Mouse (Mus musculus) G1E (cell line): ENCODE data around the gene Slc25a28. TPM values are rescaled to one million over a fixed set of nuclear protein-coding genes. Genes with fewer than 3 reads are reported as not detected.

Experiments
- ATAC-seq: 2 replicates; pipeline ENCODE4 v1.8.0; 2016; ENCODE audit warnings: mild to moderate bottlenecking; ENCODE audit not compliant: insufficient number of reproducible peaks, poor library complexity, low FRiP score, severe bottlenecking; ENCODE audit errors: extremely low read depth
- DNase-seq: peaks from one replicate; pipeline ENCODE4 v3.0.0; 2012; ENCODE audit warnings: low spot score
- H3K27me3 ChIP-seq: 2 replicates; pipeline ENCODE4 v1.6.1; 2012; ENCODE audit warnings: mild to moderate bottlenecking, low read length, inconsistent platforms; ENCODE audit not compliant: insufficient read depth
- H3K36me3 ChIP-seq: replicated peaks from 2 replicates; pipeline ENCODE3; 2012; ENCODE audit warnings: mild to moderate bottlenecking, inconsistent platforms
- H3K4me1 ChIP-seq: 2 replicates; pipeline ENCODE4 v1.6.1; 2012; ENCODE audit warnings: low read depth, low read length, inconsistent platforms, mixed read lengths; ENCODE audit not compliant: insufficient read depth
- H3K4me3 ChIP-seq: 2 replicates; pipeline ENCODE4 v1.5.1; 2012; ENCODE audit warnings: low read depth, mild to moderate bottlenecking, inconsistent platforms, low read length, moderate library complexity, mixed read lengths
- H3K9me3 ChIP-seq: replicated peaks from 2 replicates; pipeline ENCODE4 v1.6.1; 2012; ENCODE audit warnings: inconsistent platforms
- CTCF ChIP-seq: IDR thresholded peaks from 2 replicates; pipeline ENCODE4 v1.5.1; 2012; ENCODE audit warnings: low read depth, low read length, inconsistent platforms, mixed read lengths
- GATA1 ChIP-seq: IDR thresholded peaks from 2 replicates; pipeline ENCODE4 v1.6.1; 2012; ENCODE audit warnings: borderline replicate concordance, low read length, inconsistent platforms, mixed read lengths
- GATA2 ChIP-seq: IDR thresholded peaks from 2 replicates; pipeline ENCODE4 v1.6.1; 2012; ENCODE audit warnings: low read depth, low read length, inconsistent platforms, borderline replicate concordance
- POLR2AphosphoS5 ChIP-seq: IDR thresholded peaks from 2 replicates; pipeline ENCODE4 v1.6.1; 2012; ENCODE audit warnings: low read depth, low read length, inconsistent platforms; ENCODE audit not compliant: insufficient replicate concordance
- TAL1 ChIP-seq: conservative IDR thresholded peaks from 2 replicates; pipeline ENCODE4 v1.6.1; 2012; ENCODE audit warnings: low read depth, low read length, inconsistent platforms, mixed read lengths
- polyA plus RNA-seq: library from polyadenylated mRNA; stranded (reverse); fragments of >175 nt; gene quantifications from 2 replicates; pipeline ENCODE4 v1.2.3, GENCODE M21; 2012
- total RNA-seq, 2 experiments: library from RNA; stranded (forward) in 1 of 2; stranded (reverse) in 1 of 2; fragments of 200-1000 nt in 1 of 2; fragments of >200 nt in 1 of 2; fragmentation: Nextera tagmentation in 1 of 2; gene quantifications; 2 replicates each; pipeline ENCODE4 v1.2.3; 2014 to 2017

Slc25a28 gene
- total and polyA plus RNA-seq, 3 experiments: 31.5 to 52.3 (median 32.2) TPM

- no peak for ATAC-seq
Measured at GRCm38 (mm10) chr19:43617761-43618349, 56.8 kb downstream of the Slc25a28 start.

DNA sequence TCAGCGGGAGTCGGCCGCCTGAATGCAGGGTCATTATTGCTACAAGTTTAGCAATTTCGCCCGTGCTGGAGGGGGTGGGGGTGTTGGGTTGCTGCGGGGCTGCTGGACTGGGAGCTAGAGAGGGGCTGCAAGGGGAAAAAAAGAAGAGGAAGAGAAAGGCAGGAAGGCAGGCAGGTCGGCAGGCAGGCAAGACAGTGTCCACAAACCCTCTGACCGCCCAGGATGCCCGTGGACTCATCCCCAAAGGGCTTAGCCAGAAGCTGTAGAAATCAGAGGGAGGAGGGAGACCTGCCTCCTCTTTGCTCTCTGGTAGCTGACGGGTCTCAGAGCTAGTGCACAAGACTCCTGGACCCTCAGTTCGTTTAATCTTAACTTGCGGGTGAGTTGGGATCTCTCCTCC lies 57.8 kb downstream of the Slc25a28 start:
- Histone ChIP-seq H3K9me3 (peaks cover 10% of the 10 kb centered on the region), H3K36me3 (no peaks in the 10 kb centered on the region), H3K27me3 (peaks cover 74% of the 10 kb centered on the region), H3K4me3 (no peak overlapping the region), H3K4me1 (peaks cover 7% of the 10 kb centered on the region)
- TF ChIP-seq GATA1 (no peak), CTCF (no peak), GATA2 (no peak), TAL1 (no peak), POLR2AphosphoS5 (no peak)
- DNase-seq: no peak
- no peak for ATAC-seq

More at GRCm38 (mm10) chr19:43617761-43618349, 56.8 kb downstream of the Slc25a28 start:
- no peaks in the 10 kb centered on the region for H3K36me3 ChIP-seq
- H3K9me3 ChIP-seq: peaks cover 10% of the 10 kb centered on the region
- H3K4me1 ChIP-seq: no peaks in the 10 kb centered on the region
- no peak for DNase-seq
- TF ChIP-seq GATA1 (no peak), TAL1 (no peak), CTCF (no peak), GATA2 (no peak), POLR2AphosphoS5 (no peak)
- peaks cover 65% of the 10 kb centered on the region for H3K27me3 ChIP-seq
- no peak overlapping the region for H3K4me3 ChIP-seq

DNA sequence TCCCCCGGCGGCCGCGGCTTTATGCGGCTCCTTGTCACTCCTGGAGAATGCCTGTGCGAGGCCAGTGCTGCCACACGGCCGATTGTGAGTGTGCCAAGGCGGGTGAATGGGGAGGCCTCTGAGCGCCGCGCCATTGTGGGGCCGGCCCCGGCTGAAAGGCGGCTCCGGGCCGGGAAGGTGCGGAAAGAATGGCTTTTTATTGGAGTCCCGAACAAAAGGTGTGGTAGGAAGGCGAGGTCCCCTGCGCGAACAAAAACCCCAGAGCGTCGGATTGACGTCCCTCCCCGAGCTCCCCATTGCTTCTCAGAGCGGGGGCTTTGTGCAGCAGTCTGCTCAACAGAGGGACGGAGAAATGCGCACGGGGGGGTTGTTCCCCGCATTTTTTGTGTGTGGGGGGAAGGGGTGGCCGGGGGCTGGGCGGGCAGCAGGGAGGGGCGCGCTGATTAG lies 58.2 kb downstream of the Slc25a28 start:
- Histone ChIP-seq H3K4me1 (peaks cover 7% of the 10 kb centered on the region), H3K4me3 (no peak overlapping the region), H3K27me3 (peaks cover 79% of the 10 kb centered on the region), H3K36me3 (no peaks in the 10 kb centered on the region), H3K9me3 (peaks cover 10% of the 10 kb centered on the region)
- TF ChIP-seq TAL1 (no peak), CTCF (no peak), GATA1 (no peak), POLR2AphosphoS5 (no peak), GATA2 (no peak)
- DNase-seq (no peak), ATAC-seq (no peak)

DNA sequence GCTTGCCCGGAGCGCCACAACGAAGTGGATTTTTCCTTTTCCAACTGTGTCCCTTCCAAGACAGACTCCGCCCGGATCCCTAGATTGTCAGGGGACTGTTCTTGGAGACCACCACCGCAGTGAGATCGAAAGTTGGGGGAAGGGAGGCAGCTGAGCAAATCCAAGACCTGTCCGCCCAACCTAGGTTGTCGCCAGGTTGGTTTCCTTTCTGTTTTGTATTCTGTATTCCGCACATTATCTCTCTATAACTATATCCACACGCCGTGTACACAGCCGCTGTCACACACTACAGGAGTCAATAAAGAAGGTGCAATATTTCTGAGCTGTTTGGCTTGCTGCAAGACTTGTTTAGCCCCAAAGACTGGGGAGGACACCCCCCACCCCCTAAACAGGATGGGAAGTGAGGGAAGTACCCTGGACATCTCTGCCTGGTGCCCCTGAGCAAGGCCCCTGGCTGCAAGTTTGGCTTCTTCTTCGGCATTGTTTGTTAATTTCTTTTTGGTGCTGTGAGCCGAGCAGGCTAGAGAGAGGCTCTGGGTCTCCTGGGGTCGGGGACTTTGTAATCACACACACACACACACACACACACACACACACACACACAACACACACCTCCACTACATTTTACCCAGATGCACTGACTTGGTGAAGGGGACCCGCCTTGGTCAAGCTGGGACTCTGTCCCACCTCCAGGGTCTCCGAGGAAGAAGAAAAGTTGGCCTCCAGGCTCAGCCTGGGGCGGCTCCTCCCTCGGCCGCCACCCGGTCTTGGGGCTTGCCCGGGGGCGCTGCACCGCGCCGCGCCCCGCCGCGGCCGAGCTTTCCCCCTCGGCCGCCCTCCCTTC lies 58.9 kb downstream of the Slc25a28 start:
- TF ChIP-seq CTCF (no peak), TAL1 (no peak), GATA2 (no peak), GATA1 (no peak), POLR2AphosphoS5 (no peak)
- peaks cover 10% of the 10 kb centered on the region for H3K9me3 ChIP-seq
- no peaks in the 10 kb centered on the region for H3K36me3 ChIP-seq
- ATAC-seq (no peak), DNase-seq (no peak)
- H3K4me3 ChIP-seq: no peak overlapping the region
- peaks cover 7% of the 10 kb centered on the region for H3K4me1 ChIP-seq
- peaks cover 84% of the 10 kb centered on the region for H3K27me3 ChIP-seq

DNA sequence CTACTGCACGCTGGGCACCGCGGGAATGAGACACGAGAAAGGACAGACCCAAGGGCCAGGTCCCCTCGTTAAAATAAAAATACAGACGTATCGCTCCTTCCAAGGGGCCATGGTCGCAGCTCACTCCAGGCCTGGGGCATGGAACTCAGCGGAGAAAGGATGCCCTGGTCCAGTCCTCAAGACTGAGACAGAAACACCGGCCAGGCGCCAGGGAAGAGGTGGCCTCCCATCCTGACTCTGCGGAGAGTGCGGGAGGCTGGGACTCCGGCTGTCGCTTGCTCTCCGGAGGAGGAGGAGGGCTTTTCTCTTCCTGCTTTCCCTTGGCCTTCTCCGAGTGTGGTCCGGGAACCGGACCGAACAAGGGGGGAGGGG lies 59.6 kb downstream of the Slc25a28 start:
- H3K4me3 ChIP-seq: no peak overlapping the region
- DNase-seq (no peak), ATAC-seq (no peak)
- no peaks in the 10 kb centered on the region for H3K36me3 ChIP-seq
- H3K27me3 ChIP-seq: peaks cover 89% of the 10 kb centered on the region
- peaks cover 10% of the 10 kb centered on the region for H3K9me3 ChIP-seq
- H3K4me1 ChIP-seq: peaks cover 7% of the 10 kb centered on the region
- TF ChIP-seq CTCF (no peak), GATA2 (no peak), TAL1 (no peak), POLR2AphosphoS5 (no peak), GATA1 (no peak)
